Mouse (Mus musculus) megakaryocyte progenitor cell, adult 5-6 weeks (primary cell): ENCODE measurements at regions not wholly inside any gene's neighbourhood (a gene's known extent, or its start where the extent isn't known, plus 50 kb on each side); places are given as distances from the start of the nearest gene placed in this dataset.

Experiments used
- ATAC-seq: replicated peaks from 2 replicates; pipeline ENCODE4 v1.8.0; 2016; ENCODE audit warnings: mild to moderate bottlenecking, moderate TSS enrichment, inconsistent platforms; ENCODE audit not compliant: poor library complexity

DNA sequence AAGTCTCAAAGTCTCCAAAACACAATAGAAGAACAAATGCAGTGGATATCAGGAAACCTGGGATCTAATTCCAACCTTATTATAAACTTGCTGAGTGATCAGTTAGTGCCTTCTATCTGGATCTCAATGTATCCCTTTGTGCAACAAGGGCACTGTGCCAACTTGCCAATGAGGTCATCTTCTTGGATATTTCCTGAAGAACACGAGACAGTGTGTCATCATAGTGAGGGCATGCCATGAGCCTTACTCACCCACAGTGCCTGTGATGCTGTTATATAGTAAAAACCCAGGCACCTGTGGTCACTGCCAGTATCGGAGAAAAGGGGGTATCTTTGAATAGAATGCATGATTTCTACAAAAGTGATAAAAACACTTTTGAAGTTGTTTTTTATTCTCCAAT lies 60.2 kb upstream of the Cd34 start:
- ATAC-seq, result no peak

DNA sequence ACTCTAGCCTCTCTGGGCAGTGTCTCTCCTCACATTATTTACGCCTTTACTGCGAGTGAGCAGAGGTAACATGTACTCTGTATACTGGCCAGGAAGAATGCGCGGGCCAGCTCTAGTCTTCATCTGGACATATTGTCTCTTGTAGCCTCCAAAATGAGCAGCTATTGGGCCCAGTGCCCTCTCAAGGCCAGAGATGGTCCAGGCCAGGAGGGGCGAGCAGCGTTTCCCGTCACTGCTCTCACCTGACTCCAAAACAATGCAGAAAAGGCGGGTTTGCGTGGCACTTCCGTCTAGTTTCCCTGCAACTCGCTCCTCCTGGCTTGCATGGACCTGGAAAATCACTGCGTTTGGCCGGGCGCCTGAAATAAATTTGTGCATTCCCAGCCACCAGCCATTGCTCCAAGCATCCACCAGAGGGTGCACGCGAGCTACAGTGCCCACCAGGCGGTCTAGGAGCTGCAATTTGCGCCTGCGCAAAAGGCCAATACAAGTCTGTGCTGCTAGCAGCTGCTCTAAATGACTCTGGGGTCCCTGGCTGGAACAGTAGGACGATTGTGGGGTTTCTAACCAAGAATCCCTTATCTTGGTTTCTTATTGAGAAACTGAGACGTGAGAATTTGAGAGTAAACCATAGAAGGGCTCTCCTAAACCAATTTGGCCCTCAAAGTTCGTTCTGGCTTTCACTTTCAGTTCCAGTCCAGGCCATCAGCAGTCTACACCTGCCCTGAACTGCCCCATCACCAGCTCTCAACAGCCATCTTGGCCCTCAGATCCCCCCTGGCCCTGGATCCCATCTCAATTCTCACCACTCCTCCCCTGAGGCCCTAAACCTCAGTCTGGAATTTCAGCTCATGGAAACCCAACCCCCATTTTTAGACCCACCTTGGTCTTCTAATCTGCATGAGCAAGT lies 59.0 kb upstream of the Cd34 start:
- peak; percentile 97 for ATAC-seq

DNA sequence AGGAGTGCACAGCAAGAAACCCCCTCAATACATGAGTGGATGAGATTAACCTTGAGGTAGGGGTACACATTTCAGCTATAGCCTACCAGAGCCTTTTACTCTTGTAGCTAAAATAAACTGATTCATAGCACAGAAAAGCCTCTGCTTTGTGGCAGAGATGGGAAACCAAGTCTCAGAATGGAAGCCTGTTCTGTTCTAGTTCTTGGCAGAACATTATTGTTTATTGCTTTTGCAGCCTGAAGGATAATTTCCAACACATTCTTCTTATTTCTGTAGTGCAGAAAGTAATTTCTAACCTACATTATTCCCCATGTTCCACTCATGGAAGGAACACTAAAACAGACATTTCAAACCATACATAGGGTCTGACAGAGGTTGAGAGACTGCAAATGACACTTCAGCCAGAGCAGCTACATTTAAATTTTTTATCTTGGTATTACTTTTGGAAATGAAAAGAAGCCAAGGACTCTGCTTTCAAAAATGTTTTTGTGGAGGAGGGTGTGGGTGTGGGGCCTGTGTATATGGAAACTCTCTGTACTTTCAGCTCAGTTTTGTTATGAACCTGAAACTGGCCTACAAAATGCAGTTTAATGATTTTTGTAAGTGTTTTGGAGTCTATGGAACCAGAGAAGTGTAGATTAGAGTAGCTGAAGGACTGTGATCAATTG lies 56.9 kb upstream of the Cd34 start:
- ATAC-seq, result no peak

DNA sequence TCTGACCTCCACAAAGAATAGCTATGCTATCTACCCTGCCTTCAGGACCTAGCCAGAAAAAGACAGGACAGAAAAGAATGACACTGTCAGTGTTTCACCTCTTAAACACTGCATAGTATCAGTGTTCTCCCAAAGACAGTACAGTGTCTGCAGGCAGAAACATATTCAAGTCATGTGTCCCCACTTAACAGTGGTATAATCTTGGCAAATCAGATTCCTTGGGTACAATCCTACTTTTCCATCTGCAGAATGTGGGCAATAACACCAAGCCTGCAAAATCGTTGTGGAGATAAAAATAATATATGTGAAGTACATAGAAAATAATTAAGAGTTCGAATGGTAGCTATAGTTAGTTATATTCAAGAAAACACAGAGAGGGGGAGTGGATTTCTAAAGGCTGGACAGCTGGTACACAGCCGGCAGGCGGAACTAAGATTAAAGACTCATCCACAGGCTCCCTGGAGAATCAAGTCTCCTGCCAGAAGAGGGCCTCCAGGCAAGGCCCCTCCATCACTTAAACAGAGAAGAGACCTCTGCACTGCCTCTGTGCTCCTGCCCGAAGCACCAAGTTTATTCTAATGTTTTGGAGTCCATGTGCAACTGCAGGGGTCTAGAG lies 53.4 kb upstream of the Cd34 start:
- ATAC-seq, result peak; percentile 53

DNA sequence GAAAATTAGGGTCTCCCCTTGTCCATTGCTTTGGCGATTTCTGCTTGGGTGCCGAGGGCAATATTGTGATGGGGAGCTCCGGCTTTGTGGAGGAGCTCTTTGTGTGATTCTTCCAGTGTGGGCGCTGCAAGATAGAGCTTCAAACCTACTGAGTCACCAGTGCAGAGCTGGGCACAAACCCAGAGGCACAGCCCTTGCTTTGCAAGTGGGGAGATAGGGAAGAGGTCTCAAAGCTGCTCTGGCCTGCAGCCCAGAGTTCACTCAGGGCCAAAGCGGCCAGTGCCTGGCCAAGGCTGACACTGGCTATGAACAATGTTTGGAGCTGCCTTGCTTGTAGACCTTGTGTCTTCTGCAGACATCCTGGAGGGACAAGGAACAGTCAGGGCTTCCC lies 52.9 kb upstream of the Cd34 start:
- peak; percentile 91 for ATAC-seq
